Mouse (Mus musculus): ENCODE data around the gene Gm17332. TPM values are rescaled to one million over a fixed set of nuclear protein-coding genes. Genes with fewer than 3 reads are reported as not detected.
"Not testable (repeated sequence)": the region's sequence is repeated elsewhere in the genome, so short reads cannot be mapped to it uniquely, and the experiment has no call there.

The Gm17332 gene
- total RNA-seq (2017) = not detected in 2 replicates

DNA sequence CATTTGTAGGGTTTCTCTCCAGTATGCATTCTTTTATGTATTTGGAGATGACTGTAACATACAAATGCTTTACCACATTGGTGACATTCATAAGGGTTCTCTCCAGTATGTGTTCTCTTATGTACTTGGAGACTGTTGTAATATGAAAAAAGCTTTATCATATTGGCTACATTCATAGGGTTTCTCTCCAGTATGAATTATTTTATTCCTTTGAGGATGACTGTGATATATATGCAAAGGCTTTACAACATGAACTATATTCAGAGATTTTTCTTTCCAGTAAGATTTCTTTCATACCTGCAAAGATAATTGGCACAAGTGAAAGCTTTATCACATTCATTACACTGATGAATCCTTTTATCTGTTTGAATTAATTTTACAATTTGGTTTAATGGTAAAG is at the start of gene Gm17332:
Gm17332 (minus strand) TSS at position 101 of the 400 bp plus-strand sequence.
- ATAC-seq (replicated peaks in 1 of 2; ENCODE audit: insufficient read depth in 1 of 2, low FRiP score in 2 of 2, low TSS enrichment in 1 of 2, low read depth in 1 of 2, poor library complexity in 2 of 2, severe bottlenecking in 2 of 2) = no peak

DNA sequence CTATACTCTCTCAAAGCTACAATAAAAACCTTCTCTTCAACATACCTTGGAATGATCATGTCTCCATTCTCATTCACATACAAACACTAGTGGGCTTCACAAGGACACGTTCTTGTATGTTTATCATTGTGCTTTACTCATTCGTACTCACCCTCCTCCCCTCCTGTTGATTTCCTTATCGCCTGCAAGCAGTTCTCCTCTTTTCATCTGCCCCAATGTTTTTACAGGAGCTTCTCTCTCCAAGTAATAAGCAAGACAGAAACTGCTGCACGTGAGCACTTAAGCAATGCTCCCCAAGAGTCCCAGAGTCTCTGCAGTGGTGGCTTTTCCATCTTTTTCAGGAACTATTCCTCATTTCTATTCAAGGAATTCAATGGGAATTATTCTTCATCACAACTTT is 47.7 kb upstream of the Gm17332 start:
- no peak for ATAC-seq (replicated peaks in 1 of 2; ENCODE audit: insufficient read depth in 1 of 2, low FRiP score in 2 of 2, low TSS enrichment in 1 of 2, low read depth in 1 of 2, poor library complexity in 2 of 2, severe bottlenecking in 2 of 2)

DNA sequence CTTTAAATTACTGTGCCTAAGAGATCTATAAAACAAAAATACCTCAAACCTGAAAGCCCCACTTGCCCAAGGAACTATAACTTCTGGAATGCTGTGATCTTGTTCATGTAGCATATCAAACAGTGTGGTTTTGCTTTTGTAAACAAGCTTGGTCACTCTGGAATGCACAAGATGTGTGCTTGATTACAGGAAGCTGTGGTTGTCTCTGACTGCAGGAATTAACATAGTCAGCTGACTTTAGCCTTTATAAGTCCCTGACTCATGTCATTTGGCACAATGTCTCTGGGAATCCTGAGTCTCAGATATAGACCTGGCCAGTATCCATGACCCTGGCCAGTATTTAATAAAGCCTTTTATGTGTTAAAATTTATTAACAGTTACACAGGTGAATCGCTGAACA is 43.1 kb upstream of the Gm17332 start:
- no peak for ATAC-seq (replicated peaks in 1 of 2; ENCODE audit: insufficient read depth in 1 of 2, low FRiP score in 2 of 2, low TSS enrichment in 1 of 2, low read depth in 1 of 2, poor library complexity in 2 of 2, severe bottlenecking in 2 of 2)

DNA sequence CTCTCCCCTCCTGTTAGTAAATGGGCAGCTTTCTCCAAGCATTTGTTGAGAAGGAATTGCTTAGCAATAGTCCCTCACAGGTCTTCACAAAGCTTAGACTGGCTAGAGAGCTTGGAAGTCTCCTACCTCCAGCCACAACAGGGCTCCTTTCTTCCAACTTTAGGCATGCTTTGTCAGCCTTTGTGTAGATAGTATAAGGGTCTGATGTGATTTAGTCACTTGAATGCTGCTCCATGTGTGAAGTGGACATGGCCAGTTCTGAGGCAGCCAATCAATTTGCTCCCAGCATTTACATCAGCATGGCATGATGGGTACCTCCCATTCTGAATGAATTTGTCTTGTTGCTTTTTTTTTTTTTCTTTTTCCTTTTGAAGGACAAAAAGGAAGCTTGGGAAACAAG is 35.7 kb upstream of the Gm17332 start:
- ATAC-seq (replicated peaks in 1 of 2; ENCODE audit: insufficient read depth in 1 of 2, low FRiP score in 2 of 2, low TSS enrichment in 1 of 2, low read depth in 1 of 2, poor library complexity in 2 of 2, severe bottlenecking in 2 of 2) = no peak

DNA sequence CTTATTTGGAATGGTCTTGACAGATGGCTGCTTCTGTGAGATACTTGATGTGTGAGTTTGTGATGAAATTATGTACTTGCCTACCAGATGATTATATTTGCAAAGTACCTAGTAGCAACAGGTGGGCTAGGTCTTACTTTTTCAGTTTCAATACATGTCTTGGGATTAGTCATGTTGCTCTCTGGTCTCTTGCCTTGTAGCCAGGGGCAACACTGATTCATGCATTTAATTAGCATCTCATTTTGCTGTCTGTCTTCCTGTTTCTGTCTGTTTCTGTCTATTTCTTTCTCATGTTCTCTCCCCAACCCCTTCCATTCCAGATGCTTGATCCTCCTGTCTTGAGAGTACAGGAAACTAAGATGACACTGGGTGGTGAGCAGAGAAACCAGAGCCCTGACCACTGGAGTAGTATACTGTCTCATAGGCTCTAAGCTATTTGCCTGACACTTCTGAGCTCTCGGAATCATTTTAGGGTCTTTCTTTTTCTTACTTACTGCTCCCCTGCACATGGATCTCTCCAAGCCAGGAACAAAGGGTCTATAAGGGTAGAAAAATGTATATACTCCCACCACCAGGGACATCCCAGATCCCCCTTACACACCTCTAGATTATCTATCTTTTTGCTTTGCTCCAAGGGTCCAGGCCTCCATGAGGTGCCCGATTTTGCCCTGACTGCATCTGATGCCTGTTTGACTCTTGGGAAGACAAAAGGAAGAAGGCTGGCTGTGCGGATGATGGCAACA is 13.5 kb upstream of the Gm17332 start:
- ATAC-seq (replicated peaks in 1 of 2; ENCODE audit: insufficient read depth in 1 of 2, low FRiP score in 2 of 2, low TSS enrichment in 1 of 2, low read depth in 1 of 2, poor library complexity in 2 of 2, severe bottlenecking in 2 of 2) = no peak

DNA sequence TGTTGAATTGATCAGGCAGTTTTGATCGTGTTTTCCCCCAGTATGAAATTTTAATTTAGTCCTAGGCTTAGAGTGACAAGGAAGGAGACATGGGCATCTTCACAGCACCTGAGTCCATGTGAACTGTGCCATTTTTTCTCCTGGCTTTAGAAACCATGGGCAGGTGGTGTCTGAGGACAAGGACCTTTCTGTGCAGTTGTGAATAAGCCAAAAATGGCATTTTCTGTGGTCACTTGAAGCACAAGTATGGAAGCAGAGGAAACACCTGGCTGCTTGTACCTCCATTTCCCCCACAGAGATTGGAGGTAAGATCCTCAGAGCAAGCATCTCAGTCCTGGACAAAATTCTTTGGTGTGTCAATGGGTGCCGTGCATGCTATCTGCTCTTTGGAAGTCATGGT is 12.5 kb upstream of the Gm17332 start:
- ATAC-seq (replicated peaks in 1 of 2; ENCODE audit: insufficient read depth in 1 of 2, low FRiP score in 2 of 2, low TSS enrichment in 1 of 2, low read depth in 1 of 2, poor library complexity in 2 of 2, severe bottlenecking in 2 of 2) = no peak

DNA sequence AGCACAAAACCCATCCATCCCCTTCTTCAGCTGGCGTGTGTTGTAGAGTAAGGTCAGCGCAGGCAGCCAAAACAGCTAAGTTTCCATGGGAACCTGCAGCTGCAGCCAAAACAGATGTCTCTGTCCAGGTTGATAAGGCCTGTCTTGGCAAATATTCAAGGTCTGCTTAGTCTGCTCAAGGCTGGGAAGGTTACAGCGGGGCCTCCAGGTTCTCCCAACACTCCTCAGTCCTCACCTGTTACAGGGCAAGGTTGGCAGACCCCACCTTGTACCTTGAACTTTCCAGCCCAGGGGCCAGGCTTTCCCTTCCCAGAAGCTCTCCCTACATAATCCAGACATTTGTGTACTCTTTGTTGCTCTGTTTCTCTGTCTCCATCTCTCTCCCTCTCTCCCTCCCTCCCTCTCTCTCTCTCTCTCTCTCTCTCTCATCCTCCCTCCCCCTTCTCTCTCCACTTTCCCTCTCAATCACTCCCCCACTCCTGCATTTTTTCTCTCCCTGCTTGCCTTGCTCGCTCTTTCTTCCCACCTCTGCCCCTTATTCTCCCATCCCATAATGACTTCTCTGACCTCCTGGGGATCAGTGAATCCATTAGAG is 12.1 kb downstream of the Gm17332 start:
- ATAC-seq (replicated peaks in 1 of 2; ENCODE audit: insufficient read depth in 1 of 2, low FRiP score in 2 of 2, low TSS enrichment in 1 of 2, low read depth in 1 of 2, poor library complexity in 2 of 2, severe bottlenecking in 2 of 2) = peak; percentile 42 to 62; a peak in 3 of 4 replicates

DNA sequence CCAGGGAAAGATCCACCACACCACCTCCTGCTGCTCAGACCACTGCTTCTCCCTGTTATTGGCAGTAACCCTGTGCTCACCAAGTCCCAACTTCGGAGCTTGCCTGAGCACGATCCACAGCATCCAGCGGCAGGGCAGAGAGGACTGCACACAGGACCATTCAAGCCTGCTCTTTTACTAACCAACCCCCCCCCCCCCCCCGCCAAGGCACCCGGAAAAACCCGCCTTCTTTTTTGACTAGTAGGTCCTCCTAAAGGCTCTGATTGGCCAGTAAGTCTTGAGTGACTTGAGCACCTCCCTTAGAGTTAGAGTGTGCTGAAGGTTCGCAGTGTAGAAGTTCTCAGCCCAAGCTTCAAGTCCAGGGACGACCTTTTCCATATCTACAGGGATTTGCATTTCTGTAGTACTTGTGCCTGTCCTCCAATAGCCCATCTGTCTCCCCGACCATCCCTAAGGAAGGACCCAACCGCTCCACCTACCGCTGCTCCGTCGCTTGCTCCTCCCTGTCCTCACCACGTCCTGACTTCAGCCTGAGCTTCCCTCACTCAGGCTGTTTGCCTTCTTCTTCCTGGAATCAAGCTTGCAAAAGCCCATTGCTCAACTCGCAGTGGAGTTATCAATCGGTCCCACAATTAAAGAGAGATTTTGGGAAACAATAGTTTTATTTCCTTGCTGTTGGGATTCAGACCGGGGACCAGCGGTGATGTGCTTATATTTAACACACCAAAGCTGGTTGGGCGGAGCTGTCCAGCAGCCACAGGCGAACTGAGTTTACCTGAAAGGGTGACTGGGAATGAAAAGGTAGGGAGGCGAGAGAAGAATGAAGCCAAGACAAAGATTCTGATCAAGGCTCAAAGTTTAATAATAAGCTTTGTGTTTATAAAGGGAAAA is 12.9 kb downstream of the Gm17332 start:
- ATAC-seq (replicated peaks in 1 of 2; ENCODE audit: insufficient read depth in 1 of 2, low FRiP score in 2 of 2, low TSS enrichment in 1 of 2, low read depth in 1 of 2, poor library complexity in 2 of 2, severe bottlenecking in 2 of 2) = peak; percentile 42 to 53; a peak in 3 of 4 replicates

DNA sequence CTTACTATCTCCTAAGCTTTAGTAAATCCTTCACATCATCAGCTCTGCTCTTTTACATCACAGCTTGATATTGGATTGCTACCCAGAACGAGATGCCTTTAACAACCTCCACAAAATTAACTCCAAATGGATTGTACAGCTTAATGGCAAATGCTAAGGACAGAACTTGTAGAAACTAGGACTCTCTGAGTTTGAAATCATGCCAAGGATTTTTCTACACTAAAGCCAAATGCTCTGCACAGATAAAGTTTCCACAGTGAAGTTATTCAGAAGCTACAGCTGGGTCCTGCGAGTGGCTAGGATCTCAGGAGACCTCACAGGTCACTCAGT is 13.5 kb downstream of the Gm17332 start:
- no peak for ATAC-seq (replicated peaks in 1 of 2; ENCODE audit: insufficient read depth in 1 of 2, low FRiP score in 2 of 2, low TSS enrichment in 1 of 2, low read depth in 1 of 2, poor library complexity in 2 of 2, severe bottlenecking in 2 of 2)

DNA sequence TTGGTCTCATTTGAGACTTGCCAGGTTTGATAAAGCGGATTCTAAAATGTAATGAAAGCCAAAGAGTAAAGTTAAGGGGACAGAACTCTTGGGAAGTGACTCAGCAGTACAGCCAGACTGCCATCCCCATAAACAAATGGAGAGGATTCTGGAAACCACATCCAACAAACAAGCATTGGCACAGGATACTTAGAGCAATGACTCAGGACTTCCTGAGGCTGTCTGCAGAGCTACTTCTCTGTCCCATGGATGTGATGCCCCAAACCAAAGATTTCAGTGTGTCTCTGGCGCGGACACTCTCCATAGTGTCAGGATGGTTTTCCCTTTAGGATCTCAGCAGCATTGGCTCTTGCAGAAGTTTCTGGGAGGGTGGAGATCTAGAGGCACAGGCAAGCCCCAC is 25.2 kb downstream of the Gm17332 start:
- ATAC-seq (replicated peaks in 1 of 2; ENCODE audit: insufficient read depth in 1 of 2, low FRiP score in 2 of 2, low TSS enrichment in 1 of 2, low read depth in 1 of 2, poor library complexity in 2 of 2, severe bottlenecking in 2 of 2) = no peak

DNA sequence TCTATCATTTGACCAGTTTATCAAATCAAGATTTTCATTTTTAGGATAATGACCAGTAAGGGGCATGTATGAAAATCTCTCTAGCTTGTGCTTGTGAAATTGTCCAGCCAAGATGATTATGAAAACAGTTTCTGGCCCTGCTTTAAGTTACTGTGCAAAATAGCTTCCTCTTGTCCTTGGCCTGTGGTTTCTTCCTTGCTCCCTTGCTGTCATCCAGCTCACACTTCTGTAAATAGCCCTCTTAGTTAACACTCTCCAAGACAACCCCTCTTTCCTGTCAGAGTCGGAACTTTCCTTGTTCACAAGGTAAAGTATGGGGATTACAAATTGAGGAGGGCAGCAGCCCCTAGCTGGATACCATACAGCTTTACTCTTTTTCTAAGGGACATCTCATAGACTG is 43.9 kb downstream of the Gm17332 start:
- ATAC-seq (replicated peaks in 1 of 2; ENCODE audit: insufficient read depth in 1 of 2, low FRiP score in 2 of 2, low TSS enrichment in 1 of 2, low read depth in 1 of 2, poor library complexity in 2 of 2, severe bottlenecking in 2 of 2) = not testable (repeated sequence)

DNA sequence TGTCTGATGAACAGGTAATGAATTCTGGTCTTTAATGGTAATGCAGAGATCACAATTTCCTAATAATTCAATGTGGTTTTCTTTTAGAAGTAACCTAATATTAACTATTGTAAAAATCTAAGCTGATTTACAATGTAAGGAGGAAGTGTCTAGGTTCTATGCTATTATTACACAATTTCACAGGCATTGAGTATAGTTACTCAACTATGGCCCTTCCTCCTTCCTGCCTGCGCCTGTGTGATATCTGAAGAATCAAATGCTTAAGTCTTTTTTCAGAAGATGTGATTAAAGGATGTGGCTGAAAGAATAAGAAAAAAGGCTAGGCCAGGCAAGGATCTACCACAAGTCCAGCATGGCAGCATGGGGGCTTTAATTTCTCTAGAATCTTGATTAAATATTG is 47.4 kb downstream of the Gm17332 start:
- ATAC-seq (replicated peaks in 1 of 2; ENCODE audit: insufficient read depth in 1 of 2, low FRiP score in 2 of 2, low TSS enrichment in 1 of 2, low read depth in 1 of 2, poor library complexity in 2 of 2, severe bottlenecking in 2 of 2) = not testable (repeated sequence)

DNA sequence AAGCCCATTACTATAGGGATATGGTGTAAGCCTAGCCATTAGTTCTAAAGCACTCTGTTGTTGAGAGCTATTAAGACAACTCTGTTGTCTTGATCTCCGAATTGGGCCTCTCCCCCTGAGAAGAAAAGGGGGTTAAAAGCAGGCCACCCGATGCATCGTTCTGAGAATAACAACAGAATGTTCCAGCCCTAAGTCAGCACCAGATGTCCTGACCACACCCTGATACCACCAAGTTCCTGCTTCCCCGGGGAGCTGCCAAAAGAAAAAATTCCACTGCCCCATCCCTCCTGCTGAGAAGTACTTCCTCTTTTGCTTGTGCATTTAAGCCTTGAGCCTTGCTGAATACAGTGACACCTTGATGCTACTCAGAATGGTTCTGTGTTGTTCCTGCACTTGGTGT is 48.5 kb downstream of the Gm17332 start:
- not testable (repeated sequence) for ATAC-seq (replicated peaks in 1 of 2; ENCODE audit: insufficient read depth in 1 of 2, low FRiP score in 2 of 2, low TSS enrichment in 1 of 2, low read depth in 1 of 2, poor library complexity in 2 of 2, severe bottlenecking in 2 of 2)

Other genes with a start within 250 kb of the Gm17332 start
- gene Erlec1, start 228.1 kb downstream of the Gm17332 start, total RNA-seq (2017) = 17.3 and 32.5 TPM in 2 replicates
- gene Chac2, start 196.1 kb downstream of the Gm17332 start, total RNA-seq (2017) = 16.8 and 19.2 TPM in 2 replicates
- 0.06 and 0.10 TPM in 2 replicates for gene Stc2, start 187.6 kb upstream of the Gm17332 start, total RNA-seq (2017)

Measured in hematopoietic stem cell, adult 5-6 weeks (primary cell).